Mouse (Mus musculus) midbrain, postnatal 0 days (tissue): ENCODE results near the gene Traf7. TPM values are rescaled to one million over a fixed set of nuclear protein-coding genes. Genes with fewer than 3 reads are reported as not detected.

Experiments
- ATAC-seq: fragments of 200-750 bp; cut with Nextera tagmentation; 2 replicates; pipeline ENCODE4 v1.8.0; 2017; ENCODE audit warnings: moderate number of reproducible peaks, mild to moderate bottlenecking, moderate TSS enrichment, moderate library complexity; ENCODE audit not compliant: low FRiP score
- DNase-seq: peaks from one replicate; pipeline ENCODE4 v3.0.0-alpha.2; 2015; ENCODE audit warnings: low spot score
- H3K27ac ChIP-seq: fragments of 300-500 bp; sonication (generic); 2 replicates; pipeline ENCODE4 v1.5.1; 2014; ENCODE audit warnings: low read depth, mild to moderate bottlenecking, low read length, mixed read lengths
- H3K27me3 ChIP-seq: fragments of 300-500 bp; sonication (generic); 2 replicates; pipeline ENCODE4 v1.6.1; 2014; ENCODE audit warnings: low read length, control low read depth, mixed read lengths; ENCODE audit not compliant: insufficient read depth
- H3K36me3 ChIP-seq: fragments of 300-500 bp; sonication (generic); 2 replicates; pipeline ENCODE4 v1.6.1; 2014; ENCODE audit warnings: low read length, control low read depth, mixed read lengths; ENCODE audit not compliant: insufficient read depth
- H3K4me1 ChIP-seq: fragments of 300-500 bp; sonication (generic); 2 replicates; pipeline ENCODE4 v1.6.1; 2014; ENCODE audit warnings: mild to moderate bottlenecking, control low read depth, antibody characterized with exemption, low read length, mixed read lengths; ENCODE audit not compliant: insufficient read depth
- H3K4me2 ChIP-seq: fragments of 300-500 bp; sonication (generic); 2 replicates; pipeline ENCODE4 v1.6.1; 2014; ENCODE audit warnings: low read depth, mild to moderate bottlenecking, low read length, mixed read lengths; ENCODE audit not compliant: poor library complexity, severe bottlenecking
- H3K4me3 ChIP-seq: fragments of 300-500 bp; sonication (generic); 2 replicates; pipeline ENCODE4 v1.5.1; 2014; ENCODE audit warnings: low read depth, mild to moderate bottlenecking, low read length, moderate library complexity
- H3K9ac ChIP-seq: fragments of 300-500 bp; sonication (generic); replicated peaks from 2 replicates; pipeline ENCODE4 v1.6.1; 2014; ENCODE audit warnings: mild to moderate bottlenecking, low read length, moderate library complexity, mixed read lengths; ENCODE audit not compliant: poor library complexity, severe bottlenecking
- H3K9me3 ChIP-seq: fragments of 300-500 bp; sonication (generic); 2 replicates; pipeline ENCODE4 v1.6.1; 2016; ENCODE audit warnings: low read length, control low read depth
- CTCF ChIP-seq: IDR thresholded peaks from 2 replicates; pipeline ENCODE4 v1.5.1; 2016; ENCODE audit warnings: antibody characterized with exemption, mild to moderate bottlenecking
- WGBS: fragments of 180-500 bp; shearing (Covaris S2); extraction: QIAGEN DNeasy Blood & Tissue Kit; methylation state at CpG from one replicate; pipeline ENCODE4 v1.1.7; 2014; 5-methylcytosine and 5-hydroxymethylcytosine counted together
- polyA plus RNA-seq: library from polyadenylated mRNA; unstranded; fragments of >200 nt; fragmentation: Nextera tagmentation; extraction: Ambion mirVana; gene quantifications from 2 replicates; pipeline ENCODE4 v1.2.1, GENCODE M21; 2015
- total RNA-seq: library from RNA; depleted of rRNA; stranded (reverse); fragments of >200 nt; gene quantifications from 2 replicates; pipeline ENCODE4 v1.2.3, GENCODE M21; 2014

Gene Traf7
- total and polyA plus RNA-seq, 2 experiments from 2014 or later = 71.4 to 175 TPM

- Histone ChIP-seq H3K36me3 (peaks cover 77% of the 10 kb centered on the region), H3K4me1 (no peaks in the 10 kb centered on the region), H3K4me3 (no peak overlapping the region), H3K27ac (no peak overlapping the region), H3K9ac (no peak overlapping the region; the same call in 1 of the 2 replicates), H3K4me2 (no peak overlapping the region), H3K27me3 (no peaks in the 10 kb centered on the region), H3K9me3 (no peaks in the 10 kb centered on the region)
- no peak for ATAC-seq
- 49% methylated on average over 5 of the region's 5 CpGs for WGBS
- TF ChIP-seq CTCF = peak; percentile 85
- DNase-seq = peak; percentile 75
These were observed 14.1 kb downstream of the Traf7 start for GRCm38 (mm10) chr17:24513609-24514008.

GRCm38 (mm10) chr17:24507806-24508460, 19.8 kb downstream of the Traf7 start:
- DNase-seq (no peak), ATAC-seq (no peak)
- Histone ChIP-seq H3K9me3 (no peaks in the 10 kb centered on the region), H3K36me3 (peaks cover 87% of the 10 kb centered on the region), H3K27ac (no peak overlapping the region), H3K9ac (no peak overlapping the region), H3K4me3 (no peak overlapping the region), H3K27me3 (no peaks in the 10 kb centered on the region), H3K4me1 (no peaks in the 10 kb centered on the region), H3K4me2 (no peak overlapping the region)
- TF ChIP-seq CTCF = no peak
- WGBS = 76% methylated on average over 12 of the region's 12 CpGs

- no peak for TF ChIP-seq CTCF
- Histone ChIP-seq H3K4me1 (no peaks in the 10 kb centered on the region), H3K4me2 (no peak overlapping the region), H3K36me3 (peaks cover 94% of the 10 kb centered on the region), H3K9me3 (no peaks in the 10 kb centered on the region), H3K27ac (peak overlapping the region; percentile 65), H3K4me3 (no peak overlapping the region), H3K9ac (no peak overlapping the region), H3K27me3 (no peaks in the 10 kb centered on the region)
- DNase-seq (peak; percentile 15), ATAC-seq (no peak)
- 44% methylated on average over 19 of the region's 19 CpGs for WGBS
These were observed 20.5 kb downstream of the Traf7 start for GRCm38 (mm10) chr17:24507129-24507664.

- peaks cover 94% of the 10 kb centered on the region for H3K36me3 ChIP-seq
- ATAC-seq (peak; percentile 14; the same call in 1 of the 2 replicates), DNase-seq (peak; percentile 50)
- no peak overlapping the region for H3K4me2 ChIP-seq
- no peaks in the 10 kb centered on the region for H3K27me3 ChIP-seq
- no peaks in the 10 kb centered on the region for H3K9me3 ChIP-seq
- WGBS = 29% methylated on average over 35 of the region's 36 CpGs
- H3K9ac ChIP-seq = no peak overlapping the region
- TF ChIP-seq CTCF = peak; percentile 8; the same call in 1 of the 2 replicates
- H3K27ac ChIP-seq = peak overlapping the region; percentile 65
- no peaks in the 10 kb centered on the region for H3K4me1 ChIP-seq
- no peak overlapping the region for H3K4me3 ChIP-seq
These were observed 21.2 kb downstream of the Traf7 start for GRCm38 (mm10) chr17:24506332-24507070.

GRCm38 (mm10) chr17:24505286-24505955, 22.3 kb downstream of the Traf7 start:
- no peaks in the 10 kb centered on the region for H3K9me3 ChIP-seq

More at GRCm38 (mm10) chr17:24505286-24505955, 22.3 kb downstream of the Traf7 start:
- no peak overlapping the region for H3K27ac ChIP-seq
- DNase-seq (no peak), ATAC-seq (no peak)
- no peaks in the 10 kb centered on the region for H3K27me3 ChIP-seq
- no peaks in the 10 kb centered on the region for H3K4me1 ChIP-seq
- H3K4me3 ChIP-seq = no peak overlapping the region
- H3K4me2 ChIP-seq = no peak overlapping the region
- TF ChIP-seq CTCF = no peak
- 0 out of 2 replicates have a peak overlapping the region, but pooled peaks have one; percentile 8 for H3K9ac ChIP-seq
- 89% methylated on average over 30 of the region's 30 CpGs for WGBS
- H3K36me3 ChIP-seq = peaks cover 92% of the 10 kb centered on the region
